Mouse (Mus musculus) lung, adult 2 months (tissue): ENCODE results near the gene Dop1a.

Source experiments
- CTCF ChIP-seq: fragments of 200-500 bp; IDR thresholded peaks from 2 replicates; pipeline ENCODE4 v1.5.1; 2011; ENCODE audit warnings: mild to moderate bottlenecking, low read length, control low read depth; ENCODE audit not compliant: insufficient read depth
- POLR2A ChIP-seq: fragments of 200-500 bp; IDR thresholded peaks from 2 replicates; pipeline ENCODE4 v1.6.1; 2011; ENCODE audit warnings: low read depth, mild to moderate bottlenecking, control low read depth, low read length, borderline replicate concordance; ENCODE audit errors: extremely low read depth

DNA sequence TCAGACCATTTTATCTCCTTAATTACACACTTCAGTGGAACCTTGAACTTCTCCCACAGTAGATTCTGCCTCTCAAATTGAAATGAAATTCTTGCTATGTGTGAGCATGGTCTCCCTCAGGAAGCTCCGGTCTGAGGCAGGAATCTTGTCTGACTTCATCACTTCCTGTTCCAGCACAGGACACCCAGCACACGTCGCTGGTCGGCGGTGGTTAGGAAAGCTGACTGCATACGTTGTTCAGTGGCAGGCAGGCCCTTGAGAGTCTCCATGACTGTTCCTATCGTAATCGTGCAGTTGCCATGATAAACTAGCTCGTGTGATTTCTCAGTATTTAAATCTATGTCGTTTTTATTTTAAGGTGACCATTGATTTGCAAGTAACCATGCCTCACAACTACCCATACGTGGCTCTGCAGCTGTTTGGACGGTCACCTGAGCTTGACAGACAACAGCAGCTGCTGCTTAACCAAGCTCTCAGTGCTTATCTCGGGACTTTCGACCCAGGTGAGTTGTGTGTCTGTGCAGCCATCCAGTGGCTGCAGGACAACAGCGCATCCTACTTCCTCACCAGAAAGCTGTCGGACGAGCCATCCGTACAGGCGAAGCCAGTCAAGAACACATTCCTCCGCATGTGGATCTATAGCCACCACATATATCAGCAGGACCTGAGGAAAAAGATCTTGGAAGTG is 106.8 kb downstream of the Dop1a start:
- TF ChIP-seq CTCF (no peak), POLR2A (no peak)
